Mouse (Mus musculus) splenic B cell, adult 2 months (primary cell): Measurements from ENCODE around the gene Itgae.
"Not testable (repeated sequence)": the region's sequence is repeated elsewhere in the genome, so short reads cannot be mapped to it uniquely, and the experiment has no call there.

ENCODE experiments used
- DNase-seq: peaks from one replicate; pipeline ENCODE4 v3.0.0-alpha.2; 2011; ENCODE audit warnings: low read depth, low spot score
- H3K27me3 ChIP-seq: 2 replicates; pipeline ENCODE4 v1.6.1; 2012; ENCODE audit warnings: mild to moderate bottlenecking, low read length, moderate library complexity, mixed read lengths; ENCODE audit not compliant: control insufficient read depth, poor library complexity, insufficient read depth, severe bottlenecking
- H3K36me3 ChIP-seq: 2 replicates; pipeline ENCODE4 v1.6.1; 2012; ENCODE audit warnings: mild to moderate bottlenecking, low read length, moderate library complexity, mixed read lengths; ENCODE audit not compliant: control insufficient read depth, poor library complexity, insufficient read depth, severe bottlenecking

The Itgae gene

GRCm38 (mm10) chr11:73080306-73080705 lies 10.1 kb upstream of the Itgae start:
- H3K36me3 ChIP-seq, result peaks cover 15% of the 10 kb centered on the region
- DNase-seq, result no peak
- H3K27me3 ChIP-seq, result no peaks in the 10 kb centered on the region

GRCm38 (mm10) chr11:73084303-73084702 lies 6.1 kb upstream of the Itgae start:
- peak; percentile 69 for DNase-seq
- no peaks in the 10 kb centered on the region for H3K27me3 ChIP-seq
- no peaks in the 10 kb centered on the region for H3K36me3 ChIP-seq

- H3K36me3 ChIP-seq, result no peaks in the 10 kb centered on the region
- no peak for DNase-seq
- H3K27me3 ChIP-seq, result no peaks in the 10 kb centered on the region
Measured at GRCm38 (mm10) chr11:73084804-73085231, 5.6 kb upstream of the Itgae start.

GRCm38 (mm10) chr11:73085391-73085790 lies 5.0 kb upstream of the Itgae start:
- Histone ChIP-seq H3K27me3 (no peaks in the 10 kb centered on the region), H3K36me3 (no peaks in the 10 kb centered on the region)
- no peak for DNase-seq

GRCm38 (mm10) chr11:73087700-73088480 lies 2.5 kb upstream of the Itgae start:
- DNase-seq, result no peak

GRCm38 (mm10) chr11:73090826-73091225 lies 443 bp downstream of the Itgae start:
- DNase-seq, result no peak
- no peaks in the 10 kb centered on the region for H3K27me3 ChIP-seq
- no peaks in the 10 kb centered on the region for H3K36me3 ChIP-seq

More at GRCm38 (mm10) chr11:73087700-73088480, 2.5 kb upstream of the Itgae start:
- no peaks in the 10 kb centered on the region for H3K36me3 ChIP-seq
- no peaks in the 10 kb centered on the region for H3K27me3 ChIP-seq

- no peaks in the 10 kb centered on the region for H3K36me3 ChIP-seq
- H3K27me3 ChIP-seq, result no peaks in the 10 kb centered on the region
- DNase-seq, result no peak
Measured at GRCm38 (mm10) chr11:73092057-73092456, 1.7 kb downstream of the Itgae start.

- no peak for DNase-seq
- no peaks in the 10 kb centered on the region for H3K27me3 ChIP-seq
- no peaks in the 10 kb centered on the region for H3K36me3 ChIP-seq
Measured at GRCm38 (mm10) chr11:73092877-73093276, 2.5 kb downstream of the Itgae start.

- Histone ChIP-seq H3K36me3 (no peaks in the 10 kb centered on the region), H3K27me3 (no peaks in the 10 kb centered on the region)
- no peak for DNase-seq
Measured at GRCm38 (mm10) chr11:73094231-73094995, 4.0 kb downstream of the Itgae start.

GRCm38 (mm10) chr11:73098860-73099259 lies 8.5 kb downstream of the Itgae start:
- H3K36me3 ChIP-seq, result no peaks in the 10 kb centered on the region
- H3K27me3 ChIP-seq, result no peaks in the 10 kb centered on the region
- no peak for DNase-seq

GRCm38 (mm10) chr11:73099976-73100750 lies 9.8 kb downstream of the Itgae start:
- DNase-seq, result no peak
- H3K36me3 ChIP-seq, result no peaks in the 10 kb centered on the region
- no peaks in the 10 kb centered on the region for H3K27me3 ChIP-seq

GRCm38 (mm10) chr11:73101308-73101707 lies 10.9 kb downstream of the Itgae start:
- no peaks in the 10 kb centered on the region for H3K27me3 ChIP-seq
- H3K36me3 ChIP-seq, result no peaks in the 10 kb centered on the region
- DNase-seq, result no peak

GRCm38 (mm10) chr11:73105246-73105645 lies 14.9 kb downstream of the Itgae start:
- no peaks in the 10 kb centered on the region for H3K27me3 ChIP-seq
- no peaks in the 10 kb centered on the region for H3K36me3 ChIP-seq
- DNase-seq, result no peak

- DNase-seq, H3K27me3 ChIP-seq, H3K36me3 ChIP-seq: not testable (repeated sequence)
Measured at GRCm38 (mm10) chr11:73107358-73107757, 17.0 kb downstream of the Itgae start.
